Mouse (Mus musculus) CH12.LX (cell line): Measurements from ENCODE around the gene Dnajc4. TPM values are rescaled to one million over a fixed set of nuclear protein-coding genes. Genes with fewer than 3 reads are reported as not detected.

Experiments used
- DNase-seq: peaks from one replicate; pipeline ENCODE4 v3.0.0-alpha.2; 2013; ENCODE audit errors: extremely low read depth
- H3K27ac ChIP-seq: 2 replicates; pipeline ENCODE4 v1.5.1; 2012; ENCODE audit warnings: low read depth, mild to moderate bottlenecking, control low read depth, moderate library complexity; ENCODE audit not compliant: insufficient read depth
- H3K27me3 ChIP-seq: replicated peaks from 2 replicates; pipeline ENCODE3; 2012; ENCODE audit warnings: inconsistent platforms
- H3K36me3 ChIP-seq, 2 experiments: replicated peaks in 1 of 2; 2 replicates each; pipeline versions ENCODE3 to v1.6.1; 2012; ENCODE audit warnings: inconsistent platforms in 1 of 2, low read length in 1 of 2, mild to moderate bottlenecking in 1 of 2, mixed read lengths in 1 of 2, moderate library complexity in 1 of 2; ENCODE audit not compliant: control insufficient read depth in 1 of 2, insufficient read depth in 1 of 2
- H3K4me1 ChIP-seq, 2 experiments: 2 replicates each; pipeline ENCODE4 v1.6.1; 2012; ENCODE audit warnings: inconsistent platforms in 1 of 2, moderate library complexity in 1 of 2; ENCODE audit not compliant: insufficient read depth in 2 of 2, control insufficient read depth in 1 of 2
- H3K4me2 ChIP-seq: 2 replicates; pipeline ENCODE4 v1.6.1; 2012; ENCODE audit warnings: low read depth, mild to moderate bottlenecking, control low read depth; ENCODE audit not compliant: poor library complexity, insufficient read depth, severe bottlenecking
- H3K4me3 ChIP-seq, 3 experiments: fragments of 150-350 bp in 1 of 3; sonication (generic) in 1 of 3; replicated peaks in 1 of 3; 2 replicates each; pipeline versions ENCODE3 to v1.5.1; 2011 to 2012; ENCODE audit warnings: low read depth in 2 of 3, low read length in 2 of 3, mild to moderate bottlenecking in 2 of 3, moderate library complexity in 2 of 3, control low read depth in 1 of 3, improper control_type of control experiment in 1 of 3, inconsistent platforms in 1 of 3, mixed read lengths in 1 of 3; ENCODE audit not compliant: poor library complexity in 1 of 3
- H3K79me2 ChIP-seq: replicated peaks from 2 replicates; pipeline ENCODE4 v1.6.1; 2012; ENCODE audit warnings: mild to moderate bottlenecking, moderate library complexity; ENCODE audit not compliant: control insufficient read depth, poor library complexity, insufficient read depth, severe bottlenecking; ENCODE audit errors: extremely low read depth
- H3K9ac ChIP-seq: 2 replicates; pipeline ENCODE4 v1.6.1; 2012; ENCODE audit warnings: low read depth, mild to moderate bottlenecking, control low read depth, moderate library complexity; ENCODE audit not compliant: insufficient read depth
- H3K9me3 ChIP-seq: replicated peaks from 2 replicates; pipeline ENCODE3; 2012; ENCODE audit warnings: low read length, inconsistent platforms, mixed read lengths
- BHLHE40 ChIP-seq: IDR thresholded peaks from 2 replicates; pipeline ENCODE4 v1.6.1; 2011; ENCODE audit warnings: mild to moderate bottlenecking, low read depth, low read length, improper control_type of control experiment
- CTCF ChIP-seq, 2 experiments: IDR thresholded peaks in 1 of 2; conservative IDR thresholded peaks in 1 of 2; 2 replicates each; pipeline ENCODE4 v1.5.1; 2011 to 2012; ENCODE audit warnings: low read depth in 2 of 2, low read length in 2 of 2, improper control_type of control experiment in 1 of 2, inconsistent platforms in 1 of 2, mild to moderate bottlenecking in 1 of 2, moderate library complexity in 1 of 2
- E2F4 ChIP-seq: IDR thresholded peaks from 2 replicates; pipeline ENCODE4 v1.6.1; 2011; ENCODE audit warnings: low read depth, low read length, improper control_type of control experiment; ENCODE audit not compliant: insufficient replicate concordance
- ELF1 ChIP-seq: IDR thresholded peaks from 2 replicates; pipeline ENCODE4 v1.6.1; 2014; ENCODE audit warnings: low read depth, mild to moderate bottlenecking, inconsistent platforms, low read length, improper control_type of control experiment
- EP300 ChIP-seq: IDR thresholded peaks from 2 replicates; pipeline ENCODE4 v1.6.1; 2011; ENCODE audit warnings: low read length, improper control_type of control experiment
- GABPA ChIP-seq: IDR thresholded peaks from 2 replicates; pipeline ENCODE4 v1.6.1; 2012; ENCODE audit warnings: low read depth, low read length, improper control_type of control experiment, inconsistent platforms; ENCODE audit not compliant: insufficient replicate concordance
- KAT2A ChIP-seq: IDR thresholded peaks from 2 replicates; pipeline ENCODE4 v1.6.1; 2012; ENCODE audit warnings: low read length, improper control_type of control experiment, inconsistent platforms; ENCODE audit not compliant: insufficient replicate concordance
- MAX ChIP-seq: IDR thresholded peaks from 2 replicates; pipeline ENCODE4 v1.6.1; 2011; ENCODE audit warnings: low read length, improper control_type of control experiment
- MYC ChIP-seq: IDR thresholded peaks from 2 replicates; pipeline ENCODE4 v1.6.1; 2011; ENCODE audit warnings: low read depth, mild to moderate bottlenecking, improper control_type of control experiment, low read length
- NRF1 ChIP-seq: IDR thresholded peaks from 2 replicates; pipeline ENCODE4 v1.6.1; 2014; ENCODE audit warnings: low read depth, mild to moderate bottlenecking, inconsistent platforms, low read length, improper control_type of control experiment, moderate library complexity
- RCOR1 ChIP-seq: conservative IDR thresholded peaks from 2 replicates; pipeline ENCODE4 v1.6.1; 2012; ENCODE audit warnings: low read depth, mild to moderate bottlenecking, inconsistent platforms, low read length, improper control_type of control experiment
- SMC3 ChIP-seq: IDR thresholded peaks from 2 replicates; pipeline ENCODE4 v1.6.1; 2011; ENCODE audit warnings: low read depth, low read length, improper control_type of control experiment
- dilution Hi-C: fragments of 300-500 bp; cut with MboI; formaldehyde crosslinking; loops from 2 replicates; pipeline ENCODE4 v1.14.3; 2020; ENCODE audit warnings: low sequenced_read_pairs; ENCODE audit not compliant: extremely low pct_unique_long_range_greater_than_20kb, extremely low pct_ligation_motif_present
- in situ Hi-C: fragments of 300-500 bp; cut with MboI; formaldehyde crosslinking; loops from 3 replicates; pipeline ENCODE4 v1.14.3; 2019; ENCODE audit warnings: low sequenced_read_pairs, low pct_ligation_motif_present, low pct_unique_long_range_greater_than_20kb, mixed read lengths
- polyA plus RNA-seq: library from polyadenylated mRNA; unstranded; fragments of >175 nt; gene quantifications from 2 replicates; pipeline ENCODE4 v1.2.1, GENCODE M21; 2012; ENCODE audit warnings: low read depth; ENCODE audit not compliant: insufficient read length
- total RNA-seq, 2 experiments: library from RNA; depleted of rRNA; stranded (reverse); fragments of 300-350 nt in 1 of 2; fragments of >200 nt in 1 of 2; gene quantifications; 2 replicates each; pipeline ENCODE4 v1.2.3; 2012 to 2014

The Dnajc4 gene
- total and polyA plus RNA-seq, 3 experiments: 6.2 to 13.9 (median 11.2) TPM

DNA sequence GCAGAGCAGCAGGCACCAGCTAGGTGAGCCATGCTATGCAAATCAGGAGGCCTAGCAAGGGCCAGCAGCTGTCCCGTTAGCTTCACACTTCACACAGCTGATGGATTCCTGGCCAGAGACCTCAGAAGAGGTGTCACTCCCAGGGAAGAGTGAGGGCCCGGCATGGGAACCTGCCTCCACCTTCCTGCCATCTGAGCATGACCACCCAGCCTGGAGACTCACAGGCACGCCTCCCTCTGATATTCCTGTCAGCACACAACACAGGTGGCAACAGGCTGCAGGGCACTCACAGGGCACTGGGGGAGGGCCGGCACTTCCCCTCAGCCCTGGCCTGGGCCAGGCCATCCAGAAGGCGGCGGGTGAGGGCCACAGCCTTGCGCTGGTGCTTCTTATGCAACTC lies 36.9 kb downstream of the Dnajc4 start:
- Histone ChIP-seq H3K4me2 (no peak overlapping the region), H3K36me3 (peaks cover 48 to 98% of the 10 kb centered on the region in 2 experiments), H3K4me3 (no peak overlapping the region), H3K9me3 (no peaks in the 10 kb centered on the region), H3K4me1 (peaks cover 12 to 23% of the 10 kb centered on the region in 2 experiments), H3K9ac (no peak overlapping the region), H3K27me3 (no peaks in the 10 kb centered on the region), H3K27ac (no peak overlapping the region), H3K79me2 (no peaks in the 10 kb centered on the region)
- no peak for DNase-seq
- in situ Hi-C loops (no loop called here), dilution Hi-C loops (no loop called here)
- TF ChIP-seq MAX: no peak
- no peak for TF ChIP-seq ELF1
- peak; percentile 19; the same call in 1 of the 2 replicates for TF ChIP-seq BHLHE40

DNA sequence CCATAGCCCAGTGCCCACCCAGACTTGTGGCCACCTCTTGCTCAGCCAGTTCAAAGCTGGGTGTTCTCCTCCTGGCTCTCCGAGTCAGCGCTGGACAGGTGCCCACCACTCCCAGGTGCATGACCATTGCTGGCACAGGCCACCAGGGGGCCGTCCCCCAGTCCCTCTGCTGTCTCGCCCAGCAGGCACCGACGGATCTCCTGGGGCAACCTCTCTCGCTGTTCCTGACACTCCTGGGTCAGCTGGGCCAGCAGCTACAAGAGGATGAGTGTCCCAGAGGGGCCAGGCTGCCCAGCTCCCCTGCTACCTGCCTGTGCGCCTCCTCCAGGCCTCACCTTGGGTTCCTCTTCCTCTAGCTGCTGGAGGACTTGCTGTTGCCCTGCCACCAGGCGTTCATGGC lies 38.3 kb downstream of the Dnajc4 start:
- H3K27ac ChIP-seq: no peak overlapping the region
- H3K9me3 ChIP-seq: no peaks in the 10 kb centered on the region
- no peak overlapping the region for H3K4me3 ChIP-seq
- peaks cover 40 to 98% of the 10 kb centered on the region in 2 experiments for H3K36me3 ChIP-seq
- in situ Hi-C loops: no loop called here
- dilution Hi-C loops: no loop called here
- TF ChIP-seq CTCF (conservative IDR thresholded peaks at IDR 0.05 in 1 of 2, IDR thresholded peaks at IDR 0.05 in 1 of 2; ENCODE audit: low read depth in 2 of 2, low read length in 2 of 2) (peak in 1 of 2 experiments; percentile 53; a peak in 2 of 4 replicates), SMC3 (peak; percentile 44; the same call in 1 of the 2 replicates), EP300 (no peak)
- no peak overlapping the region for H3K9ac ChIP-seq
- no peaks in the 10 kb centered on the region for H3K27me3 ChIP-seq
- H3K4me1 ChIP-seq: peaks cover 12 to 23% of the 10 kb centered on the region in 2 experiments
- no peaks in the 10 kb centered on the region for H3K79me2 ChIP-seq
- DNase-seq: no peak
- H3K4me2 ChIP-seq: no peak overlapping the region

DNA sequence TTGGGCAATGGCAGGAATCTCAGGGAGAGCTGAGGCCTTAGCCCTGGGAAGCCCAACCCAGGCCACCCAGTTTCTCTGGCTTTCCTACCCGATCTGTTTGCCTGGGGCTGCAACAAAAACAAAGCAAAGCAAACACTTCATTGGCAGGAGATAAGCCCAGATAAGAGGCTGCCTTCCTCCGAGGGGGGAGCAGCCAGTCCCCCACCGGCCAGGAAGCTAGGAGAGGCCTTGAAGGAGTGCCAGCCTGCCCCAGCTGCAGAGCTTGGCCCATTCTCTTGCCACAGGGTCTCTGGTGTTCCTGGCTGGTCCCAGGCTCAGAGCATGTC lies 39.7 kb downstream of the Dnajc4 start:
- H3K79me2 ChIP-seq: no peaks in the 10 kb centered on the region
- peaks cover 15 to 30% of the 10 kb centered on the region in 2 experiments for H3K4me1 ChIP-seq
- DNase-seq: no peak
- H3K4me2 ChIP-seq: no peak overlapping the region
- in situ Hi-C loops: no loop called here
- dilution Hi-C loops: no loop called here
- no peak overlapping the region for H3K27ac ChIP-seq
- H3K27me3 ChIP-seq: no peaks in the 10 kb centered on the region
- H3K36me3 ChIP-seq: peaks cover 35 to 97% of the 10 kb centered on the region in 2 experiments
- TF ChIP-seq E2F4: no peak
- TF ChIP-seq RCOR1: no peak
- no peak for TF ChIP-seq NRF1
- no peak for TF ChIP-seq KAT2A
- no peak for TF ChIP-seq GABPA
- no peak for TF ChIP-seq MYC
- no peaks in the 10 kb centered on the region for H3K9me3 ChIP-seq
- no peak overlapping the region for H3K4me3 ChIP-seq
- H3K9ac ChIP-seq: no peak overlapping the region
